Mouse (Mus musculus): ENCODE data around the gene Gatm.

Gatm gene

GRCm38 (mm10) chr2:122610746-122611653 lies at the start of gene Gatm:
Gene Gatm, minus strand, starts transcription at chr2:122611303.
- no peak for DNase-seq (ENCODE audit: low spot score)

- no peak for DNase-seq (ENCODE audit: low spot score)
Measured at GRCm38 (mm10) chr2:122659825-122660224, 48.7 kb upstream of the Gatm start.

- no peak for DNase-seq (ENCODE audit: low spot score)
Measured at GRCm38 (mm10) chr2:122657707-122658524, 46.8 kb upstream of the Gatm start.

- DNase-seq (ENCODE audit: low spot score): no peak
Measured at GRCm38 (mm10) chr2:122656767-122657166, 45.7 kb upstream of the Gatm start.

GRCm38 (mm10) chr2:122656052-122656451 lies 44.9 kb upstream of the Gatm start:
- no peak for DNase-seq (ENCODE audit: low spot score)

- no peak for DNase-seq (ENCODE audit: low spot score)
Measured at GRCm38 (mm10) chr2:122652096-122653084, 41.3 kb upstream of the Gatm start.

- DNase-seq (ENCODE audit: low spot score): no peak
Measured at GRCm38 (mm10) chr2:122638673-122639072, 27.6 kb upstream of the Gatm start.

GRCm38 (mm10) chr2:122638029-122638428 lies 26.9 kb upstream of the Gatm start:
- DNase-seq (ENCODE audit: low spot score): no peak

- no peak for DNase-seq (ENCODE audit: low spot score)
Measured at GRCm38 (mm10) chr2:122637526-122637997, 26.5 kb upstream of the Gatm start.

GRCm38 (mm10) chr2:122636686-122637085 lies 25.6 kb upstream of the Gatm start, which contains the start of gene AA467197:
Gene AA467197, plus strand, starts transcription at chr2:122636986.
- no peak for DNase-seq (ENCODE audit: low spot score)

GRCm38 (mm10) chr2:122631226-122631801 lies 20.2 kb upstream of the Gatm start:
- DNase-seq (ENCODE audit: low spot score): peak; percentile 52

- peak; percentile 90 for DNase-seq (ENCODE audit: low spot score)
Measured at GRCm38 (mm10) chr2:122630465-122631225, 19.5 kb upstream of the Gatm start.

GRCm38 (mm10) chr2:122629871-122630270 lies 18.8 kb upstream of the Gatm start:
- DNase-seq (ENCODE audit: low spot score): no peak

- DNase-seq (ENCODE audit: low spot score): peak; percentile 84
Measured at GRCm38 (mm10) chr2:122628976-122629375, 17.9 kb upstream of the Gatm start.

GRCm38 (mm10) chr2:122625930-122626329 lies 14.8 kb upstream of the Gatm start:
- no peak for DNase-seq (ENCODE audit: low spot score)

- no peak for DNase-seq (ENCODE audit: low spot score)
Measured at GRCm38 (mm10) chr2:122621337-122622110, 10.4 kb upstream of the Gatm start.

GRCm38 (mm10) chr2:122618719-122619118 lies 7.6 kb upstream of the Gatm start:
- DNase-seq (ENCODE audit: low spot score): no peak

- DNase-seq (ENCODE audit: low spot score): no peak
Measured at GRCm38 (mm10) chr2:122617792-122618191, 6.7 kb upstream of the Gatm start.

- DNase-seq (ENCODE audit: low spot score): no peak
Measured at GRCm38 (mm10) chr2:122616237-122616636, 5.1 kb upstream of the Gatm start.

- no peak for DNase-seq (ENCODE audit: low spot score)
Measured at GRCm38 (mm10) chr2:122611654-122611973, 511 bp upstream of the Gatm start.

Measured in MN1 (cell line).